Mouse (Mus musculus): ENCODE measurements at regions not wholly inside any gene's neighbourhood (a gene's known extent, or its start where the extent isn't known, plus 50 kb on each side); places are given as distances from the start of the nearest gene placed in this dataset.

DNA sequence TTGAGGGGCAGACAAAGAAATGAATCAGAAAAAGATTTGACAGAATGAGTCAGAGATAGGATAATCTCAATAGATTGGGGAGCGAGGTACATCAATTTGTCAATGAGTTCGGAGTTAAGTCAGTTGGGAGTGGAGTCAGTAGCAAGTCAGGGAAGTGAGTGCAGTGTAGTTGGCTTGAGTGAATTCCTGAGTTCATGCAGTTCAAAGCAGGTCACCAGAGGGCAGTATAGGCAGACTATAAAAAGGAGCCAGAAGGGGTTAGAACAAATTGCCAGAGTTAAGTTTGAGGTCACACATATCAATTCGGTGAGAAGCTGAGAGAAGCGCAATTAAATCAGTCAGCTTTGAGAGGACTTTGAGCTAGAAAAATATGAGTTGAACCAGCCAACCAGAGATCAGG, 1317.7 kb upstream of the Cdh8 start:
- TF ChIP-seq CTCF (IDR thresholded peaks at IDR 0.05; ENCODE audit: low read depth) = peak; percentile 30; the same call in 1 of the 2 replicates
- TF ChIP-seq EP300 (optimal IDR thresholded peaks at IDR 0.05) = no peak
- no peaks in the 10 kb centered on the region for H3K36me3 ChIP-seq (ENCODE audit: control insufficient read depth, insufficient read depth, low read length)
- no peaks in the 10 kb centered on the region for H3K27me3 ChIP-seq (ENCODE audit: control insufficient read depth, insufficient read depth, low read length)
- no peaks in the 10 kb centered on the region for H3K9me3 ChIP-seq (ENCODE audit: control insufficient read depth, low read length)
- ATAC-seq (ENCODE audit: low FRiP score, low TSS enrichment) (no peak), DNase-seq (ENCODE audit: low spot score) (no peak)
- no peak overlapping the region for H3K27ac ChIP-seq (replicated peaks)
- H3K4me2 ChIP-seq (replicated peaks; ENCODE audit: low read depth) = no peak overlapping the region
- H3K4me3 ChIP-seq (ENCODE audit: low read depth, low read length) = no peak overlapping the region
- H3K9ac ChIP-seq (ENCODE audit: low read length) = no peak overlapping the region
- 74% methylated on average over 4 of the region's 4 CpGs for WGBS
- no peaks in the 10 kb centered on the region for H3K4me1 ChIP-seq (replicated peaks; ENCODE audit: control insufficient read depth, insufficient read depth)

DNA sequence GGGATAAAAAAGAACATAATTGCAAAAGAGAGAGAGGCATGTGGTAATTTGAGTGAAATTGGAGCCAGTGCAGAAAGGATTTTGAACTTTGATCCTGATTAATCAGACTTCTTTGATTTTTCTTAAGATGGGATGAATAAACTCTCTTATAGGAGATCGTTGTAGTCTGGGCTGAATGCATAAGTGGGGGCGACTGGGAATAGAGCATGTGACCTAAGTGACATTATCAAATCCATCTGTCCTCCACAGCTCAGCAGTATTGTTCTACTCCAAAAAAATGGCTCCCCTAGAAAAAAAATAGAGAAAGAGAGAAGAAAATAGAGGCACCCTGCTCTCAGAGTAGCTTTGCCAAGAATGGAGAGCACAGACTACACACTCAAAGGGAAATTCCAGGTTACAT, 1286.1 kb upstream of the Cdh8 start:
- H3K4me1 ChIP-seq (replicated peaks; ENCODE audit: control insufficient read depth, insufficient read depth) = no peaks in the 10 kb centered on the region
- 75% methylated on average over 2 of the region's 2 CpGs for WGBS
- no peak for DNase-seq (ENCODE audit: low spot score)
- H3K27me3 ChIP-seq (ENCODE audit: control insufficient read depth, insufficient read depth, low read length) = no peaks in the 10 kb centered on the region
- H3K9me3 ChIP-seq (ENCODE audit: control insufficient read depth, low read length) = no peaks in the 10 kb centered on the region
- no peaks in the 10 kb centered on the region for H3K36me3 ChIP-seq (ENCODE audit: control insufficient read depth, insufficient read depth, low read length)
- H3K4me2 ChIP-seq (replicated peaks; ENCODE audit: low read depth) = no peak overlapping the region
- TF ChIP-seq CTCF (IDR thresholded peaks at IDR 0.05; ENCODE audit: low read depth) (no peak), EP300 (optimal IDR thresholded peaks at IDR 0.05) (no peak)
- ATAC-seq (ENCODE audit: low FRiP score, low TSS enrichment) = no peak
- H3K27ac ChIP-seq (replicated peaks) = no peak overlapping the region
- no peak overlapping the region for H3K9ac ChIP-seq (ENCODE audit: low read length)
- H3K4me3 ChIP-seq (ENCODE audit: low read depth, low read length) = no peak overlapping the region

DNA sequence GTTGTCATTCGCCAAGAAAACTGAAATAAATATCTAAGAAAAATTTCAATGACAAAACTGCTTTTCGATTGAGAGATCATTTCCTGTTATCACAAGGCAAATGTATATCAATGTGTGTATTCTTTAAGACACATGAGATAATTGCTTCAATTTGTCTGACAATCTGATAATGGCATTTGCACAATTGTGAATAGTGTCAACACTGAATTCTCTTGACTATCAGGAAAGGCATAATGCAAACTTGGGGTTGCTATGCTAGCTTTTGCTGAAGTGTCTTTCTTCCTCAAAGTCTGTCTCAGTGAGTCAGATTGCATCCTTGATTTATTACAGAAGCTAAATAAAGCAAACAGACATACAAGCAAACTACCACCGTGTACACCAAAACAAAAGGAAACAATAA, 1278.8 kb upstream of the Cdh8 start:
- no peaks in the 10 kb centered on the region for H3K4me1 ChIP-seq (replicated peaks; ENCODE audit: control insufficient read depth, insufficient read depth)
- 69% methylated on average over 3 of the region's 3 CpGs for WGBS
- no peaks in the 10 kb centered on the region for H3K36me3 ChIP-seq (ENCODE audit: control insufficient read depth, insufficient read depth, low read length)
- H3K4me2 ChIP-seq (replicated peaks; ENCODE audit: low read depth) = no peak overlapping the region
- ATAC-seq (ENCODE audit: low FRiP score, low TSS enrichment) = no peak
- H3K9me3 ChIP-seq (ENCODE audit: control insufficient read depth, low read length) = no peaks in the 10 kb centered on the region
- H3K27me3 ChIP-seq (ENCODE audit: control insufficient read depth, insufficient read depth, low read length) = no peaks in the 10 kb centered on the region
- H3K9ac ChIP-seq (ENCODE audit: low read length) = no peak overlapping the region
- TF ChIP-seq EP300 (optimal IDR thresholded peaks at IDR 0.05) (no peak), CTCF (IDR thresholded peaks at IDR 0.05; ENCODE audit: low read depth) (no peak)
- DNase-seq (ENCODE audit: low spot score) = no peak
- H3K27ac ChIP-seq (replicated peaks) = no peak overlapping the region
- H3K4me3 ChIP-seq (ENCODE audit: low read depth, low read length) = no peak overlapping the region

DNA sequence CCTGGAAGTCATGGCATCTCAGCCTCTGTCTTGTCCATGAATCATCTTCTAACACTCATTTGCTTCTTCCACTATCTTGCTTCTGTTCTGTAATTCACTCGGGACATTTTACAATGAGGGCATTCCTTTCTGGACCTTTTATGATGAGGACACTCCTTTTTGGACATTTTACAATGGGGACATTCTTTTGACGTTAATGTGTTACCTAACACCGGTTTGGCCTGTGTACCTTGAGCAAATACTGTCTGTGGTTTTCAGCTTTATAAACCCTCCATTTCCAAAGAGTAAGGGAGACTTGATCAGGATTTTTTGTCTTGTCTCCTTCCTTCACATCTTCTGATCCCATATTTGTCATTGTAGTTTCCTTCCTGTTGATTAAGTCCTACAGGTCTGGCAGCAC, 1262.3 kb upstream of the Cdh8 start:
- H3K9ac ChIP-seq (ENCODE audit: low read length) = no peak overlapping the region
- ATAC-seq (ENCODE audit: low FRiP score, low TSS enrichment) (no peak), DNase-seq (ENCODE audit: low spot score) (no peak)
- 54% methylated on average over 3 of the region's 3 CpGs for WGBS
- no peak overlapping the region for H3K27ac ChIP-seq (replicated peaks)
- H3K36me3 ChIP-seq (ENCODE audit: control insufficient read depth, insufficient read depth, low read length) = no peaks in the 10 kb centered on the region
- no peak overlapping the region for H3K4me3 ChIP-seq (ENCODE audit: low read depth, low read length)
- no peak overlapping the region for H3K4me2 ChIP-seq (replicated peaks; ENCODE audit: low read depth)
- H3K9me3 ChIP-seq (ENCODE audit: control insufficient read depth, low read length) = no peaks in the 10 kb centered on the region
- TF ChIP-seq CTCF (IDR thresholded peaks at IDR 0.05; ENCODE audit: low read depth) (no peak), EP300 (optimal IDR thresholded peaks at IDR 0.05) (no peak)
- H3K27me3 ChIP-seq (ENCODE audit: control insufficient read depth, insufficient read depth, low read length) = no peaks in the 10 kb centered on the region
- no peaks in the 10 kb centered on the region for H3K4me1 ChIP-seq (replicated peaks; ENCODE audit: control insufficient read depth, insufficient read depth)

Data from stomach, postnatal 0 days (tissue).